Mouse (Mus musculus) adrenal gland, postnatal 36 days (tissue): ENCODE results near the gene Rabep2. TPM values are rescaled to one million over a fixed set of nuclear protein-coding genes. Genes with fewer than 3 reads are reported as not detected.
"Not testable (repeated sequence)": the region's sequence is repeated elsewhere in the genome, so short reads cannot be mapped to it uniquely, and the experiment has no call there.

ENCODE experiments used
- DNase-seq, 2 experiments: peaks; one replicate each; pipeline ENCODE4 v3.0.0; 2021; ENCODE audit warnings: mixed read lengths in 1 of 2
- long read RNA-seq, 2 experiments: library from polyadenylated mRNA; stranded (forward); transcript quantifications; one replicate each; pipeline ENCODE4 v2.0.0; 2021; ENCODE audit warnings: borderline sequencing depth in 2 of 2
- total RNA-seq, 2 experiments: library from RNA; stranded (reverse); gene quantifications; 2 replicates each; pipeline ENCODE4 v1.2.3; 2021

Gene Rabep2
- 10 to 100 TPM; 48.4 to 72.8 TPM for total RNA-seq
- long read RNA-seq, experiment 1, partial matches to known transcripts, result 25 of 28 reads
- long read RNA-seq, experiment 1, other reads (novel, unspliced or antisense), result 2 of 28 reads
- long read RNA-seq, experiment 2, partial matches to known transcripts, result 14 of 21 reads
- long read RNA-seq, experiment 2, other reads (novel, unspliced or antisense), result 7 of 21 reads

DNA sequence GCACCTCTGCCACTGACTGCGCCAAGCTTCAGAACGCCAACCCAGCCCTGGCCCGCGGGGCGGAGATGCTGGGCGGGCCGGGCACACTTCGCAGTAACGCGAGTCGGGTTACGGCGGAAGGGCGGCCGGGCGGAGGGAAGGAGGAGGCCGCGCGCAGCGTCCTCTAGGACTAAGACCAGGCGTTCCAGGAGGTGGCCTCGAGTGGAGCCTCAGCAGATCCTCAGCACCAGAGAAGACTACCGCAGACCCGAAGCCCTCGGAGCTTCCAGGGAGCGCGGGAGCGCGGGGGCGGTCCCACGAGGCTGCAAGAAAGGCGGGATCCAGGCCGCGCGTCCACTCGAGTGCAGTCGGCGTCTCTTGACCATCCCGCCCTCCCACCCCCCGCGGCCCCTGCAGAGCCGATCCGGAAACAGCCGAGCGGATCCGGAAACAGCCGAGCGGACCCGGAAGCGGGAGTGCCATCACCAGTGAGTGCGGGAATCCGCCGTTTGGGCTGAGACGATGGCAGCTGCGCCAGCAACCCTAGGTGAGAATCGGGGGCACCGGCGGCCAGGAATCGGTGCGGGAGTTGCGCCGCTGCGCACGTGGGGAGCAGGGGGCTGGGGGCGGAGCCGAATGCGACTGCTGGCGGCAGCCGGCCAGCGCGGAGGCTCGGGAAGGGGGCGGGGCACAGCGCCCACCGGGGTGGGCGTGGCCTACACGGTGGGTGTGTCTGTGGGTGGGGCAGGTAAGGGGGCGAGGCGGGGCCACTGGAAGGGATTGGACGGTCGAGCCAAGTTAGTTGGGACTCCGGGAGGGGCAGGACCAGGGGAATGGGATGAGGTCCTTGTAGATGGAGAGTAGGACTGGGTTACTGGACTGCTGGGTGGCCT is at the start of gene Rabep2:
Gene Rabep2 (plus strand): TSS at position 129 of the 872 bp plus-strand sequence.
- peak; percentile 97 to 98 for DNase-seq

DNA sequence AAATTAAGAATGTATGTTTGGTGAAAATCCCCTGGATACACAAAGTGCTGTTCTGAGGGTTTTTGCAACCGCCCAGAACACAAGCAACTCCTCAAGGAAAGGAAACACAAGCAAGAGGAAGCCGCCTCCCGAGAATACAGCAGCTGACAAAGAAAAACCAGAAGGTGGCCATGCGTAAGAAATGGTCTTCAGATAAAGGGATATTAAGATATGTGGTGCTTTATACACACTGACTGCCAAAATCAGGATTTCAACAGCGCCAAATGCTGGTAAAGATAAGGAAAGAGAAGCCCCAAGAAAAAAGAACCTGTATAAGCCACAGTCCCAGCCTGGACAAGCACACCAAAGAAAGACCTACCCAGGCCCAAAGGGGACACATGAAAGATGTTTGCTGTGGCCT is 45.0 kb upstream of the Rabep2 start:
- DNase-seq, result no peak

DNA sequence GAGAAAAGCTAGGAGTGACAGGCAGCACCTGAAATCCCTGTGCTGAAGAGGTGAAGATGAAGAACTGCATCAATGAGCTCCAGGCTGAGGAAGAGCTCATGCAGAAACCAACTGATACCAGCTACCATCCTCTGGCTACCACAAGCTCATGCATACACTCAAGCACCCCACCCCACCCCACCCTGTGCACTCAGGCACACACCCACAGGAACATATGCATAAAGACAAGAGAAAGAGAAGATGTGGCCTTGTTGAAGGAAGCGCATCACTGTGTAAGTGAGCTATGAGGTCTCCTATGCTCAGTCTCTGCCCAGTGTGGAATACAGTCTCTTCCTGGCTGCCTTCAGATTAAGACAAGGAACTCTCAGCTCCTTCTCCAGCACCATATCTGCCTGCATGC is 40.4 kb upstream of the Rabep2 start:
- DNase-seq, result no peak

DNA sequence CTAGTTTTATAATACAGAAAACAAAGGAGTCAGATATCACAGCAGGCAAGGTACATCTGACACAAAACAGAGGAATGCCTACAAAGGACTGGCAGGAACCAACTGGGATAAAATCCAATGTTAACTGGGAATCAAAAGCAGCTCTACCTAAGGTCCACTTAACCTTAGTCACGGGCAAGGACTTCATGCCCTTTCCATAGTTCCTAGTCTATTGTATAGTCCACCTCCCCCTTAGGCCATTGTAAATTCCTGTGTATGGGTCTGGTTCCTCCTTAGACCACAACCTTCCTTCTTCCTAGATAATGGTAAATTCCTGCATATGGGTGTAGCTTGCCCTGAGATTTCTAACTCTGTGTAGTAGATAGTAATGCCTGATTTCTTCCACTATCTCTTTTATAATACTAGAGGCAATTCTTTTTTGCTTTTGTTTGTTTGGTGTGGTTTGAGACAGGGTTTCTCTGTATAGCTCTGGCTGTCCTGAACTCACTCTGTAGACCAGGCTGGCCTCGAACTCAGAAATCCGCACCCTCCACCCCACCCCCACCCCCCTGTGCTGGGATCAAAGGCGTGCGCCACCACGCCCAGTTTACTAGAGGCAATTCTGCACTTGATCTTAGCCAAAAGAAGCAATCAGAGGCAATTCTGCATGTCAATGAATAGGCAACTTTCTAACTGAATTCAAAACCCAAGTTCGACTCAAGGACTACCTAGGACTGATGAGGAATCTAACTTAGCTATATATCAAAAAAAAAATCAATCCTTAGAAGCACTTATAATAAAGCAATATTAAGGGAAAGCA is 36.3 kb upstream of the Rabep2 start:
- not testable (repeated sequence) for DNase-seq

DNA sequence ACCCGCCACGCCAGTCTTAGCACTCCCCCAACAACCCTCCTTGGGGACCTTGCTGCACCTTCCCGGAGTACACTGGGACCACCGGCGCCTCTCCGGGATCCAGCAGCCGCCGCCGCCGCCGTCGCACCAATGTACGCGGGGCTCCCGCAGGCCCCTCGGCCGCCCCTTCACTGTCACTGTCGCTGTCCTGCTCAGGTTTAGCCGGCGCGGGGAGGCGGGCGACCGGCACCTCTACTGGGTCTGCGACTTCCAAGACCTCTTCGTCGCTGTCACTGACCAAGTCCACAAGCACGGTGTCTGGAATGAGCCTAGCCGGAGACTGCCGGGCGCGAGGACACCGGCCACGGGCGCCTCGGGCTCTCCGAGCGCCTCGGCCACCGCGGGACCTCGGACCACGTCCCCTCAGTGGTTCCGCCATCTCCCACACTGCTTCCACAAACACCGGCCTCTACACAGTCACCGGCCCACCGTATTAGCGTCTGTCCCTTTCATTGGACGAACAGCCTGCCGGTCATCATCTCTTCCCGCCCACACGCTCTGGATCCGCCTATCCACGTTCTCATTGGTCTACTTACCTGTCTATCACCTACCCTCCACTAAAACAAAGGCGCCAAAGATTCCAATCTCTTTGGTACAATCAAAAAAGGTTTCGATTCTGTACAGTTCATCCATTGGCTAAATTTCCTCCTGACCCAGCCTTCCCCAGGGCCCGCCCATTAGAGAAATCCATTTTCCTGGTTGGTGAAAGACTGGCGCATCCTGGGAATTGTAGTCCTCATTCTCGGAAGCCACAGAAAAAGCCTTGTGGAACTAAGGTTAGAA is 32.0 kb upstream of the Rabep2 start, which contains the start of gene Nfatc2ip:
Gene Nfatc2ip (minus strand): TSS at position 440 of the 822 bp plus-strand sequence.
- DNase-seq, result peak; percentile 88 to 89

DNA sequence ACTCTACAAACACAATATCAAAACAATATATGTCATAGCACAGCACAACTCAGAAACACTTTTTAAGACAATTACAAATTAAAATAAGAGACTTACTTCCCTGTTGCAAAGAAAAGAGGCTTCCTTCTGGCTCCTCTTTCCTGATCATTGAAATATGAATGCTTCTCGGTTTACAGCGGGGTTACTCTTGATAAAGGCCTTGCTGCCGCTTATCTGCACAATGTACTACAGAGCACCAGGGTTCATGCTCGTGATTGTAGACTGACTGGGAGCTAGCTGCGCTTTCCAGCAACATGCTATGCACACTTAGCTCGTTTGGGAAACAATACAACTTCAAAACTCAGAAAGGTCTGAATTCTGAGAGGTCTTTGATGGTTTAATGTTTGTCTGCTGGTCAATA is 31.3 kb upstream of the Rabep2 start:
- no peak for DNase-seq

DNA sequence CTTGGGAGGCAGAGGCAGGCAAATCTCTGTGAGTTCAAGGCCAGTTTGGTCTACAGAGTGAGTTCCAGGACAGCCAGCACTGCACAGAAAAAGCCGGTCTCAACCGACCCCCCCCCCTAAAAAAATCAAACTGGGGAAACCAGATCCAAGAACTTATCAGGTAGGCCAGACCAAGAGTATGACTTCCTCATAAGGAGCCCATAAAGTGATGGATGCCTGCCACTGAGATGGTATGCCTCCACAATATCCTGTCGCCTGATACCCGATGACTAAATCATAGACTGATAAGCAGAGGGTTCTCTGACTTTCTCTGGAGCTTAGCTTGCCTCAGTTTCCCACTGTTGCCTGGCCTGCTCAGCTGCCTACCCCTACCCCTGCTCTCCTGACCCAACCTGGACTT is 30.7 kb upstream of the Rabep2 start:
- DNase-seq, result no peak

DNA sequence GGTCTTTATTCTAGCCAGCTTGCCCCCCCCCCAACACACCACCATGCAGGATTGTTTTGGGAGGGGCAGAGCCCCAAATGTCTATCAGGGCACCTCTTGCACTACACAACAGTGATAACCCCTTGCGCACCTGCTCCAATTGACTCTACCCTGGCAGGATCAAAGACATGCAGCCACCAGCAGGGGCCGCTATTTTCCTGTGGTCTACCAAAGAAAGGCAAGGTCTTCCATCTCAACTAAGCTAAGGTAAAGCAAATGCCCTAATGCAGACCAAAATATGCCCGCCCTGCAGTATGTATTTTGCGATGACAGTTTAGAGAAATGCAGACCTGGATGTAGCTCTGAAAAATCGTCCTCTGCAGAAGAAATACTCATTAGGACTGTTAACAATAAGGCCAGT is 29.0 kb upstream of the Rabep2 start:
- DNase-seq, result peak; percentile 88 to 92

DNA sequence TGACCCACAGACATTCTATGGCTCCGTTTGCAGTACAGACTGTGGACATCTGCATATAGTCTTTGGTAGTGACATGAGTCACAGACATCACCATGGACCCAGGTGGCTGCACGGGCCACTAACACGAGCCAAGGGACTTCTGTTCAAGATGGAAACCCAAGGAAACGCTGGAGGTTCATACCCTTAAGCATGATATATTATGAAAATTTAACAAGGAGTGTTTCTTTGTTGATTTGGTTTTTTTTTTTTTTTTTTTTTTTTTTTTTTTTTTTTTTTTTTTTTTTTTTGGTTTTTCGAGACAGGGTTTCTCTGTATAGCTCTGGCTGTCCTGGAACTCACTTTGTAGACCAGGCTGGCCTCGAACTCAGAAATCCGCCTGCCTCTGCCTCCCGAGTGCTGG is 26.0 kb upstream of the Rabep2 start:
- not testable (repeated sequence) for DNase-seq

DNA sequence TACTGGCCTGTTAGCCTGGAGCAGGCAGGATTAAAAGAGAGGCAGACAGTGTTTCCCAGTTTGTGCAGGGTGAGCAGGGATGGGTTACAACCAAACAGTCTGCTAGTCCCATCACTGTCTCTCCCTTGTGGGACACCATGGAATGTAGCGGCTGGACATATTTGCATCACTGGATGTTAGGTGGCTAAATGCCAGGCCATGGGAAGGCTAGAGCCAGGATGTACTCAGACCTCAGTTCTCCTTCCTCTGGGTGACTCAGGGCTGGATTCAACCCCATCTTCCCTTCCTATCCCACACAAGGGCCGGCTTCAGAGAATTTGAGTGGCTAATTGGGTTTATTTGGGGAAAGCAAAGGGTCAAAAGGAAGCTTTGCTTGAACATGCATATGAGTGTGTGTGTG is 19.9 kb upstream of the Rabep2 start:
- no peak for DNase-seq

DNA sequence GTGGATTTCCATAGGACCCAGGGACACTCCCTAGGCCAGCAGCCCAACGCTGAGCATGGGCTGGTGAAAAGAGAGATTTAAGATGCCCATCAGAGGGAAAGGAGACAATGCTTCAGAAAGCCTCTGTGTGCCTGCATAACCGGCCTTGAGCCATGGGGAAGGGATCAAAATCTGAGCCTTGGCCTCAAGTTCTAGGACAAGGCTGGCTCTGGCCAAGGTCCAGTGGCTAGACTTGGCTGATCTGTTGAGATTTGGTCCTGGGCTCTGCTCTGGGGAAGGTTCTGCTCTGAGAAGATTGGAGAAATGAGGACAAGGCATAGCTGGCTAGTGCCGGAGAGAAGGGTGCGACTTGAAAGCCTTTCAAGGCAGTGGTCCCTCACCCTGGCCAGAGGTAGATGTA is 17.5 kb upstream of the Rabep2 start:
- peak in 1 of 2 experiments; percentile 43 for DNase-seq

DNA sequence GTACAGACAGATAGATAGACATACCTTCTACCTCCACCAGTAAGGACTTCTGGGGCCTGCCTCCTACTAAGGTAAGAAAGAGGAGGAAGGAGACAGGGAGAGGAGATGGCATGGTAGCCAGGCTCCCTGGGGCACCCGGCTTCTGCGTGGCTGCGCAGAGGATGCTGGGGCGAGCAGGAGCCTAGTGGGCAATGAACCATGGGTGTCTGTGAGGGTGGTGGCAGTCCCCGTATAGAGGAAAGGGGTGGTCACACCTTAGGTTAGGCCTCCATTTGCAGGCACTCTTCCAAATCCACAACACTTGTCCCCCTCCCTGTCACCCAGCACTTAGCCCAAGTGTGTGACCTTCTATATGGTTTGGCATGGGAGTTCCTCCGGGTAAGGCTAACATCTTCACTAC is 13.8 kb upstream of the Rabep2 start, which contains the start of gene Cd19:
Gene Cd19 (minus strand): TSS at position 165 of the 400 bp plus-strand sequence.
- no peak for DNase-seq

DNA sequence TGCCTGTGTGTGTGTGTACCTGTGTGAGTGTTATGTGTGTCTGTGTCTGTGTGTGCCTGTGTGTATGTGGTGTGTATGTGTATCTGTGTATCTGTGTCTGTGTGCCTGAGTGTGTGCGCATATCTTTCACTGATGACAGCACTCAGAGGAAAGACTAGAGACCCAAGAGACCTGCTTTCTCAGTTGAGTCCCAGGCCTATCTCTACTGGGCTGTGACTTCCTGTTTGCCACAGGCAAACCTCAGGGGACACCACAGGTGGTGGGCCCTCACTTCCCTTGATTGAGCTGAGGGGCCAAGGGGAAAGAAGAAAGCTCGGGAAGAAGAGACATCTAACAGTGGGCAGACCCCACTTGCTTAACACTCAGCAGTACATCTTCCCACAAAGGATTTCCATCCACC is 11.9 kb upstream of the Rabep2 start:
- no peak for DNase-seq

DNA sequence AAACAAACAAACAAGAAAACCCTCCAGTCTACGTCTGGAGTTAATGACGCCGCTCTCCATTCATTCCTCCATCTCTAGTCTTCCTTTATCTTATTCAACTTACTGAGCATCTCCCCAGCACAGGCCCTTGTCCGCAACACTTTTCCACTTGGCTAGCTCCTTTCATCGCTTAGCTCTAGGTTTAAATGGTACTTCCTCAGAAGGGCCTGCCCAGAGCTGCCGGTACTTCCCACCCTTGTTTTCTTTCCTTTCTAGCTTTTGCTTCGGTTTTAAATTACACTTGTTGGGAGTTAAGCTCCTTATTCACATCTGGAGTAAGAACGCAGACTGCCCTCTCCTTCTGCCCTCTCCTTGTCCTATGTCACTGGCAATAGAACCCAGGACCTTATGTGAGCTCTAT is 11.5 kb upstream of the Rabep2 start:
- no peak for DNase-seq

DNA sequence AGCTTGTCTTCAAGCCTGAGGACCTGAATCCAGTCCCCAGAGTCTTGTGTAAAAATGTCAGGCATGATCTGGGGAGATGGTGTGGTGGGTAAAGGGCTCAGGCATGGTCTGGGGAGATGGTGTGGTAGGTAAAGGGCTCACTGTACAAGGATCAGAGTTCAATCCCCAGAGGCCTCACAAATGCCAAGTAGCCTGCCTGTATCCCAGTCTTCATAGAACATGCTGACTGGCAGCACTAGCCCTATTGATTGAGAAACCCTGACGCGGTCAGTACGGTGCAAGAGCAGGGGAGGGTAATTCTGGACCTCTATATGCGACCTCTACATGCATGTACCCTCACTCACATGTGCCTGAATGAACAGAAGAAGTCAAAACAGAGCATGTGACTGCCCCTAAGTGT is 11.0 kb upstream of the Rabep2 start:
- DNase-seq, result peak in 1 of 2 experiments; percentile 27

DNA sequence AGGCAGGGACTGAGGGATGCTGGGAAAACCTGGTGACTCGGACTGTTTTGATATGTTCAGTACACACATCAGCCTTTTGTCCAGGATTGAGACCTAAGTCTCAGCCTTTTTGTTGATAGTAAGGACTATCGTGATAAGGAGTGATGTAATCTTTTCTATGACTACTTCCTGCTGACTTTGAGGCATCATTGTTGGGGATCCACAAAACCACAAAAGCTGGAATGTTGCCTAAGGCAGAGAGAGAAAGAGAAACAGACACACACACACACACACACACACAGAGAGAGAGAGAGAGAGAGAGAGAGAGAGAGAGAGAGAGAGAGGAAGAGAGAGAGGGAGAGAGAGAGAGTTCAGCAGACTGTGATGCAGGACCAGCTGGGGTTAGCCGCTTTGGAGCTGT is 10.1 kb upstream of the Rabep2 start:
- no peak for DNase-seq

DNA sequence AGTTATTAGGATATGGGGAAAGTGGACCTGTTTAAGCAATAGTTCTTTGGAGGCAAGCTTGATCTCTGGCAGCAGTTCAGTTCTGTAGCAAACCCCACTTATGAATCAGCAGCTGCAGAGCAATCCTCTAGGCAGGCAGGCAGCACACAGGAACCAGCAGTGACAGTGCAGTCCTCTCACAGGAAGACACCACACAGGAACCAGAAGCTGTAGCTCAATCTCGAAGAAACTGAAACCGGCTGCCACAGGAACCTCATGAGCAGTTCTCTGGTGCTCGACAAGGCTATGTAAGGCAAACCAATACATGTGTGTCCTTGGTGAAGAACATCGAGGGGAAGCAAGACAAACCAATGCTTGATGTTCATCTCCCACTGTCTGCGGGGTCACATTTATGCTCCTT is 6.8 kb upstream of the Rabep2 start:
- no peak for DNase-seq

DNA sequence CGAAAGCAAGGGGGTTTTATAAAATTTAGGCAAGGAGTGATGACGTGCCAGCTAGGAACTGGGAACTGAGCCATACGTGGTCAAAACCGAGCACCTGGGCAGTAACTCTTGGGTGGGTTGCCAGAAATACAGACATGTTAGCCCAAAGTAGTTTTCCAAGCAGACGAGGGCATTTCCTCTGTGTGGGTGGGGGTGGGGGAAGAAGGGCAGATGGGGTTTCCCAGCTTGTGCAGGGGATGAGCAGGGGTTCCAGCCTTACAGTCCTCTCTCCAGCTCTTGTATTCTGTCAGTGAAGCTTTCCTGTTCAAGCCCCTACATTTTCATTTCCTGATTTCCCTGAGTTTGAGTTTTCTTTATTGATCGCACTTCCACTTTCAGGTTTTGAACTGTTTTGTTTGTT is 4.4 kb upstream of the Rabep2 start:
- DNase-seq, result no peak

DNA sequence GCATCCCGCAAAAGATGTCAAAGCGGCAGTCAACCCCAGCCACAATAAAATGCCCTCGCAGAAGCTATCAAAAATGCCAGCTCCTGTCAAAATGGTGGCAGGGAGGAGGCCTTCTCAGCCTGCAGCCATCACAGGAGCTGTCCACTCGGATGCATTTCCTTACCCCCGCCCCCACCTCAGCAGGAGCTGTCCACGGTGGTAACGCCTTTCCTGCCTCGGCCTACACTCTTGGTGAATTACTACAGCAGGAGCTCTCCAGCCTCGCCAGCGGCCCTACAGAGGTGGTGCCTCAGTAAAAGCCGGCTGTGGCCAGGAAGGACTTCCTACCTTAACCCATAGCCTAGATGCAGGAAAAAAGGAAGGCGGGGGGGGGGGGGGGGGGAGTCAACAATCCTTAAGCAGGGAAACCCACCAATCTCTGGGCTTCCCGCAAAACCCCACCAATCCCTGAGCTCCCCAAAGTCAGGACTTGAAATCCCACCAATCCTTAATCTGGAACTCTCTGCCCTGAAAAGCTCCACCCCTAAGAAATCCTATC is 1.2 kb upstream of the Rabep2 start:
- no peak for DNase-seq

DNA sequence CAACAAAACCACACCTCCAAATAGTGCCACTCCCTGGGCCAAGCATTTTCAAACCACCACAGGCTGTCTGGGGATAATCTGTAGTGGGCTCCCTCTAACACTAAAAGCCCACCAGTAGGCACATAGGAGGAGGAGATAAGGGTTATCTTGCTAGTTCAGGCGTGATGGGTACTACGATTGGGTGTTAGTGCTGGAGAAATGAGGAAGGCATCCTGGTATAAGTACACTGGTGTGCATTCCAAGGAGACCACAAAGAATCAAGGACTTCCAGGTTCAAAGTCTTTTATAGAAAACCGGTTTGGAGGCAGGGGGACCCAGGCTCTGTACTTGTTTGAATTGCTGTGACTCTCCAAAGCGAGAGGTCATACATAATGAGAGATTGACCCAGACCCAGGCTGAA is 405 bp upstream of the Rabep2 start:
- no peak for DNase-seq

DNA sequence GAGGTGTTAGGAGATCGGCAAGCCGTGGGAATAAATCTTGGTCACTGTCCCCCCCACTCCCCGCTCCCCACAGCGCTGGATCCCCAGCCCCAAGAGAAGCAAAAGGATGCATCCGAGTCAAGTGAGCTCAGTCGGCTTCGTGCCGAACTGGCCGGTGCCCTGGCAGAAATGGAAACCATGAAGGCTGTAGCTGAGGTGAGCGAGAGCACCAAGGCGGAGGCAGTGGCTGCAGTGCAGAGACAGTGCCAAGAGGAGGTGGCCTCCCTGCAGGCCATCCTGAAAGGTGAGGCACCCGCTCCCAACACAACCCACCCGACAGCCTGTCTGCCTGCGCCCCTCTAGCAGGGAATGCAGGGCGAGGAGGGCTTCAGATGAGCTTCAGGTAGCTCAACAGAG is 942 bp downstream of the Rabep2 start:
- DNase-seq, result no peak

DNA sequence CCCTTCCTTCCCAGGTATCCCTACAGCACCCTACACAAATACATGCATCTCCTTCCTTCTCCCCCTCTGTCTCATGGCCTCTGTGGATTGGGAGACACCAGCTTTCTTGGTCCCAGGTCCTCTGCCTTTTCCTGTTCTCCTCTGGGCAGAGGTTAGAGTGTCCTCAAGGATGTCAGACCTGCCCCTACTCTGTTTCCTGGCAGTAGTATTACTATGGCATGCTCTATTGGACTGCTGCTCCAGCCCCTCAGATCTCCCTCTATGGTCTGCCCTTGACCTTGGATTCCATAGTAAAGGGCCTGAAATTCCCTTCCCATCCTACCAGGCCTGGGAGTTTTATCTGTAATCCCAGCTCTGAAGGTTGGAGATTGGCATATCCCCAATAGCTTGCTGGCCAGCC is 1.6 kb downstream of the Rabep2 start:
- peak; percentile 16 to 20 for DNase-seq
